Mouse (Mus musculus) lung, postnatal 0 days (tissue): Measurements from ENCODE around the gene Efcab12.
"Not testable (repeated sequence)": the region's sequence is repeated elsewhere in the genome, so short reads cannot be mapped to it uniquely, and the experiment has no call there.

Experiments used
- CTCF ChIP-seq: IDR thresholded peaks from 2 replicates; pipeline ENCODE4 v1.5.1; 2016; ENCODE audit warnings: antibody characterized with exemption, mild to moderate bottlenecking
- EP300 ChIP-seq: IDR thresholded peaks from 2 replicates; pipeline ENCODE4 v1.6.1; 2016; ENCODE audit warnings: antibody characterized with exemption, mild to moderate bottlenecking, control low read depth

- peak; percentile 80 for TF ChIP-seq CTCF
- not testable (repeated sequence) for TF ChIP-seq EP300
Observed at GRCm38 (mm10) chr6:115823850-115824464, 14.3 kb downstream of the Efcab12 start.
